Mouse (Mus musculus) ZHBTc4 (cell line): ENCODE results near the gene Rbms2.
A peak's percentile ranks its signal among the peaks of the same experiment; 100 is the strongest.

Experiments used
- DNase-seq: peaks from one replicate; pipeline ENCODE4 v3.0.0-alpha.2; 2011; ENCODE audit warnings: low read depth, low spot score

Gene Rbms2

GRCm38 (mm10) chr10:128140236-128140952, 39.7 kb downstream of the Rbms2 start:
- peak; percentile 94 for DNase-seq

GRCm38 (mm10) chr10:128135374-128135773, 44.7 kb downstream of the Rbms2 start:
- no peak for DNase-seq

DNA sequence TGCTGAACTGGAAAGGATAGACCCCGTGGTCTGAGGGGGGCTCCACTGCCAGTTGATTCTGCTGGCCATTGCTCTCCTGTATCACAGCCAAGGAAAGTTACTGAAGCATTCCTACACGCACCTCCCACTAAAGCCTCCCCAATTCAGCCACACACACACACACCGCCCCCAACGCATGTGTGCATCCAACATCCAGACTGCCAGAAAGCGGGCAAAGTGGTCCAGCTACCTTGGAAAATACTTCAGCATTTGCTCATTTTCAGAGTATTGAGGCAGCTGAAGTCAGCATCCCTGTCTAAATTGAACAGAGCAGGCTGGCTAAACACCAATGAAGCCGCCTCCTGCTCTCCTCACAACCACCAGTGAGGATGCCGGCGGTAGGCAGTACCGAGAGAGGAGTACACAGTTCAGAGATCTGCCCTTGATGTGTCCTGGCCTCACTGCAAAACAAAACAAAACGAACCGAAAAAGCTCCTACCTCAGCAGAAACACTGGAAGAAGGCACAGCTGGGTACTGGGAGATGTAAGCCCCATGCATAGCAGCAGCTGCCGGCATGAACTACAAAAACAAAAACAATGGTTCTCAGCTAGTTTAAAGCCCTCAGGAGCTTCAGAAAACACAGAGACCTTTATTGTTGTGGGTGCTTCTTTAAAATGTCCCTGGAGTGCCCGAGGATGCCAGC, 46.3 kb downstream of the Rbms2 start:
- DNase-seq = peak; percentile 46

GRCm38 (mm10) chr10:128131812-128132211, 48.3 kb downstream of the Rbms2 start:
- no peak for DNase-seq

GRCm38 (mm10) chr10:128131297-128131696, 48.8 kb downstream of the Rbms2 start:
- no peak for DNase-seq

GRCm38 (mm10) chr10:128128143-128128542, 52.0 kb downstream of the Rbms2 start:
- DNase-seq = peak; percentile 44

DNA sequence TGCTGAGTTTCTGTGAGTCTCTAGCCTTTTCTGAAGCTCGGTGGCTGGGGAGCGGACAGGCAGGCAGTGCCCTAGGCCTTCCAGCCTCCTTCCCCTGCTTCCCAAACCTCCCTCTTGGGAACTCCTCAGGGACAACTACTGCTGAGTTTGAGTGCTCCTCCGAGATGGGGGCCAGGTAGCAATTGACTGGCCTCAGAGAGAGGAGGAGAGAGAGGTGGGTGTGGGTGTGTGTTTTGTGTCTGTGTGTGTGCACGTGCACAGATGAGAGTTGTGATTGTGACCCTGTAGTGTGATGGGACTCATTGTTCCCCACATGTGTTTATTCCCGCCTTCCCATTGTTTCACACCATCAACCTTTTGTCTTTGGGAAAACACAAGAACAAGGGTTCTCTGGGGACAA, 52.6 kb downstream of the Rbms2 start:
- DNase-seq = no peak

- no peak for DNase-seq
These were observed 54.1 kb downstream of the Rbms2 start for GRCm38 (mm10) chr10:128125951-128126350.

GRCm38 (mm10) chr10:128124831-128125230, 55.3 kb downstream of the Rbms2 start:
- DNase-seq = no peak

DNA sequence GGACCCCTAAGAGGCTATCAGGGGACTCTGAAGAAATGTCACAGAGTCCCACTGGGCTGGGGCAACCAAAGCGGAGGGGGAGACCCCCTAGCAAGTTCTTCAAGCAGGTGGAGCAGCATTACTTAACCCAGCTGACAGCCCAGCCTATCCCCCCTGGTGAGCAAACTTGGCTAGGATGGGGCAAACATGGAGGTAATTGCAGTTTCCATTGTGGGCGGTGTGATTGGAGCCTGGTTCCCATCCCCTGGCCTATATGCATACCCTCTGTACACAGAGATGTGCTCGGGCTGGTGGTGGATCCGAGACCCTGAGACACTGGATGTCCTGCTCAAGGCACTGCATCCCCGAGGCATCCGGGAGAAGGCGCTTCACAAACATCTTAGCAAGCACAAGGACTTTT, 56.3 kb downstream of the Rbms2 start:
- DNase-seq = no peak

DNA sequence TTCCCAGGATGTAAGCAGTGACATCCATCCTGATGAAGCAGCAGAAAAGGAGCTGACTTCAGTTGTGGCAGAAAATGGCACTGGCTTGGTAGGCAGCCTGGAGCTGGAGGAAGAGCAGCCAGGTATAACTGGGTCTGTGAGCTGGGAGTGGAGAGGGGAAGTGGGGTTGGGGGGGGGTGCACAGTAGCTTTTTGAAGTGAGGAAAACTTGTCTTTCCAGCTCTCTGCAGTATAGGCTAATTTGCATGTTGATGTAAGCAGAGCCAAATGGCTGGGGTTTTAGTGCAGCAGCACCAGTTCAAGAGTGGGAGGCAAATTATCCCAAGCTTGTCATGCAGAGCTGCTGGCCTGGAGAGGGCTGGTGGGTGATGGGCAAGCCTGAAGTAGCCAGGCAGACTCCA, 68.9 kb downstream of the Rbms2 start:
- DNase-seq = no peak

- no peak for DNase-seq
These were observed 69.9 kb downstream of the Rbms2 start for GRCm38 (mm10) chr10:128110103-128110761.

DNA sequence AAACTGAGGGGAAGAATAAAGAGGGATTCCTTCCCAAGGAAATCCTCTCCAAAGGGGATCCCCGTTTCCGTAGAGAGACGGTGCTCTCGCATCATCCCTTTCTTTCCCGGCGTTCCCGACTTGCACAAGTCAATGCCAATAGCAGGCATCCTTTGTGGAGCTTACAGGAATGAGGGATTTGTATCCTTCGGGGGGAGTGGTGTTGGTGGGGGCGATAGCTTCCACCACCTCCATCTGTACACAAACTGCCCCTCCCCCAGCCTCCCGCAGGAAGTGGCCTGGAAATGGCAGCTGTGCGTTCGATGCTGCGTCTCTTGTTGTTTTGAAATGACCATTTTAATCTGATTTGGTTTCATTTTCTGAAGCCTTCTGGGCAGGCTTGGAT, 82.5 kb downstream of the Rbms2 start:
- peak; percentile 51 for DNase-seq

DNA sequence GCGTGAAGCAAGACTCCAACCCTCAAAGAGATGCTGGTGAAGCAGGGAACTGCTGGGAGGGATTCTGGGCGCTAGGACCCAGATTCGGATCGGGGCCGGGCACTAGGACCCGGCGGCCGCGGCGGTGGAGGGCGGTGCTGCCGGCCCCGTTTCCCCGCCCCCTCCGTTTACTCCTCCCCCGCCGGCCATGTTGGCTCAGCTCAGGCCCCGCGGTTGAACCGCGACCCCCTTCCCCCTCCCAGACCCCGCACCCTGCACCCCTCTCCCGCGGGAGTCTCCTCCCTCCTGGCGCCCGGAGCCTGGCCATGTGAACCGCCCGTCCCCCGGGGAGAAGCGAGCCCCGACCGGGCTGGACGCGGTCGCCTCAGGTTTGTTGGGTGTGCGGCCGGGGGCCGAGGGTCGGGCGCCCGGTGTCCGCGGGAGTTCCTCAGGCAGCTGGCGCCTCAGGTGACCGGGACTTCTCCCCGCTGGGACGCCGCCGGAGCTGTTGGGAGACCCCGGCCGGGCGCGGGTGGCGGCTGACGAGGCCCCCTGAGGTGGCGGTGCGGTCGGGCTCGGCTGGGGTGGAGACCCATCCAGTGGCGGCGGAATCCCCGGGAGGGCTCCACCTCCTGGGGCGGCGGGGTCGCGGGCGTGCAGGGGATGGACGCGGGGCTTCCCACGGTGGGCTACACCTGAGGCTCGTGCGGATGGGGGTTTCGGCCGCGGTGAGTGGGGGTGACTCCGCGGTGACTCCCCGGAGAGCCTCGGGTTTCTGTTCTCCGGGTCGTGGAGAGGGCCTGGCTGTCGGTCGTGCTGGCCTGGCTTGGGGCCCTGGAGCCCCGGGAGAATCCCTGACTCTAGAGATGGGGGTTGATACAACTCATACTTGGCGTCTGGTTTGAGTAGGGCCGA, 83.2 kb downstream of the Rbms2 start:
- peak; percentile 95 for DNase-seq

GRCm38 (mm10) chr10:128096313-128096692, 83.8 kb downstream of the Rbms2 start:
- DNase-seq = no peak

GRCm38 (mm10) chr10:128095003-128095636, 85.0 kb downstream of the Rbms2 start:
- peak; percentile 92 for DNase-seq

- DNase-seq = peak; percentile 97
These were observed 85.6 kb downstream of the Rbms2 start for GRCm38 (mm10) chr10:128094340-128094968.

GRCm38 (mm10) chr10:128093496-128094294, 86.4 kb downstream of the Rbms2 start:
- peak; percentile 32 for DNase-seq

GRCm38 (mm10) chr10:128092506-128093495, 87.3 kb downstream of the Rbms2 start:
- peak; percentile 93 for DNase-seq
